Mouse (Mus musculus) ES-E14 (cell line): ENCODE data around the gene Zfp940. TPM values are rescaled to one million over a fixed set of nuclear protein-coding genes. Genes with fewer than 3 reads are reported as not detected.

Experiments used
- DNase-seq: peaks from one replicate; pipeline ENCODE4 v3.0.0-alpha.2; 2013; ENCODE audit warnings: low read depth, low spot score
- H3K27ac ChIP-seq: 2 replicates; pipeline ENCODE4 v1.5.1; 2012; ENCODE audit warnings: low read depth, mild to moderate bottlenecking, low read length, moderate library complexity, mixed read lengths; ENCODE audit not compliant: poor library complexity, insufficient read depth, severe bottlenecking
- H3K36me3 ChIP-seq: 2 replicates; pipeline ENCODE4 v1.6.1; 2012; ENCODE audit warnings: mild to moderate bottlenecking, low read length, moderate library complexity, mixed read lengths; ENCODE audit not compliant: control insufficient read depth, poor library complexity, insufficient read depth, severe bottlenecking
- H3K4me1 ChIP-seq, 2 experiments: fragments of 150-350 bp in 1 of 2; sonication (generic) in 1 of 2; 2 replicates each; pipeline ENCODE4 v1.6.1; 2012; ENCODE audit warnings: low read length in 2 of 2, mild to moderate bottlenecking in 1 of 2, mixed read lengths in 1 of 2; ENCODE audit not compliant: control insufficient read depth in 2 of 2, insufficient read depth in 2 of 2, poor library complexity in 1 of 2
- H3K4me3 ChIP-seq, 2 experiments: fragments of 150-350 bp in 1 of 2; sonication (generic) in 1 of 2; 2 replicates each; pipeline ENCODE4 v1.5.1; 2012; ENCODE audit warnings: low read length in 2 of 2, low read depth in 1 of 2, mild to moderate bottlenecking in 1 of 2, mixed read lengths in 1 of 2; ENCODE audit not compliant: insufficient read depth in 1 of 2, poor library complexity in 1 of 2, severe bottlenecking in 1 of 2
- H3K9ac ChIP-seq: 2 replicates; pipeline ENCODE4 v1.6.1; 2012; ENCODE audit warnings: low read depth, mild to moderate bottlenecking, low read length, mixed read lengths; ENCODE audit not compliant: poor library complexity, insufficient read depth, severe bottlenecking
- H3K9me3 ChIP-seq: fragments of 150-350 bp; sonication (generic); 2 replicates; pipeline ENCODE4 v1.6.1; 2012; ENCODE audit warnings: low read depth, mild to moderate bottlenecking, low read length; ENCODE audit not compliant: control insufficient read depth, insufficient read depth
- CHD2 ChIP-seq: IDR thresholded peaks from 2 replicates; pipeline ENCODE4 v1.6.1; 2014; ENCODE audit warnings: mild to moderate bottlenecking, low read depth, low read length, inconsistent platforms
- HCFC1 ChIP-seq: IDR thresholded peaks from 2 replicates; pipeline ENCODE4 v1.6.1; 2012; ENCODE audit warnings: low read length, inconsistent platforms, borderline replicate concordance; ENCODE audit not compliant: insufficient read depth
- MAFK ChIP-seq: IDR thresholded peaks from 2 replicates; pipeline ENCODE4 v1.6.1; 2014; ENCODE audit warnings: mild to moderate bottlenecking, low read depth, low read length, inconsistent platforms; ENCODE audit not compliant: insufficient read depth
- ZC3H11A ChIP-seq: IDR thresholded peaks from 2 replicates; pipeline ENCODE4 v1.6.1; 2012; ENCODE audit warnings: low read depth, mild to moderate bottlenecking, inconsistent platforms, low read length, borderline replicate concordance
- ZNF384 ChIP-seq: IDR thresholded peaks from 2 replicates; pipeline ENCODE4 v1.6.1; 2012; ENCODE audit warnings: low read depth, low read length, inconsistent platforms
- in situ Hi-C, 2 experiments: fragments of 600-800 bp; cut with MboI; formaldehyde crosslinking; loops; one replicate each; pipeline ENCODE4 v1.15.1; 2025; ENCODE audit warnings: low sequenced_read_pairs in 2 of 2, inconsistent platforms in 1 of 2; ENCODE audit not compliant: unreplicated experiment in 2 of 2
- total RNA-seq: library from RNA; depleted of rRNA; stranded (reverse); fragments of 300-350 nt; gene quantifications from 2 replicates; pipeline ENCODE4 v1.2.3, GENCODE M21; 2012

The Zfp940 gene
- total RNA-seq, 1 experiment = 6.9 TPM

DNA sequence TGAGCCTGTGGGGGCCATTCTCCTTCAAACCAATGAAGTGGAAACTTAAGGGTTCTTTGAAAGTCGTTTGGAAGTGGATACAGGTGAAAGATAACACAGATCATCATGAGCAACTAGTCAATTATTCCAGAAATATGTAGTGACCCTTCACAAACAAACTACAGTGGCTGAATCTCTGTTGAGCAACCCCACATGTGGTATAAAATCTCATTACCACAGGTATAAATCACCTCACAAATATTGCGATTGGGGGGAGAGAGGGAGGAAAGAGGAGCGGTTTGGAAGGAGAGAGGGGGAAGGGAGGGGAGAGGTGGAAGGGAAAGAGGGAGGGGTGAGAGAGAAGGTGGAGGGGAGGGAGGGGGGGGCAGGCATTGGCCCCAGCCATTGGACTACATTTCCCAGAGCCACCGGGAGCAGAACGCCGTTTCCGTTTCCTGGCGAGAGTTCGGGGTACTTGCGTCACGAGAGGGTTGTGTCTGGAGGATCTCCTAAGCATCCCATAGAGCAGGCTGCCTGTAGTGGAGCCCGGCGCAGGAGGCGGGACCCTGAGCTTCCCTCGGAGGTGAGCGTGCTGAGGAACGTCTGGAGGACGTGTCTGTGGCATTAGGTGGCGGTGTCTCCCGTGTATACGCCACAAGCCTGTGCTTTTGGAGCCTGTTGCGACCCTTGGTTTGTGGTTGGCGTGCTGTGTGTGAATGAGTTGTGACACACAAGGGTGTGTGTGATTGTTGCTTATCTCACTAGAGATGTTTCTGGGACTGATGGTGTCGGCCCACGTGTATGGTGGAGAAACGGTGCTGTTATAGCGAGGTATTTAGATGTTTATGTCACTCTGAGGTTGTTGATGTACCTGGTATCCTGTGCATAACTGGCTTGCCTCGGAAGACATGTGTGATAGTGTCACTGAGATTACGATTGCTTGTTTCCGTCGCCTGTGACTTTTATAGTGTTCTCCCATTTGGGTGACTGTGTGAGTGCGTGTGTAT is 6.4 kb upstream of the Zfp940 start, which contains the start of gene Zfp420:
TSS of gene Zfp420 (plus strand) at position 448 of the 986 bp plus-strand sequence.
- Histone ChIP-seq H3K9me3 (no peaks in the 10 kb centered on the region), H3K4me1 (peaks cover 0 to 4% of the 10 kb centered on the region in 2 experiments; a peak in 1 of 4 replicates), H3K36me3 (peaks cover 4% of the 10 kb centered on the region; the same call in 1 of the 2 replicates), H3K4me3 (peak within 1 kb of the TSS; percentile 68 to 88), H3K9ac (peak within 1 kb of the TSS; percentile 73), H3K27ac (no peak within 1 kb of the TSS)
- in situ Hi-C loops = no loop called here
- TF ChIP-seq HCFC1 (peak; percentile 94), ZNF384 (no peak), CHD2 (peak; percentile 74)
- peak; percentile 87 for DNase-seq

DNA sequence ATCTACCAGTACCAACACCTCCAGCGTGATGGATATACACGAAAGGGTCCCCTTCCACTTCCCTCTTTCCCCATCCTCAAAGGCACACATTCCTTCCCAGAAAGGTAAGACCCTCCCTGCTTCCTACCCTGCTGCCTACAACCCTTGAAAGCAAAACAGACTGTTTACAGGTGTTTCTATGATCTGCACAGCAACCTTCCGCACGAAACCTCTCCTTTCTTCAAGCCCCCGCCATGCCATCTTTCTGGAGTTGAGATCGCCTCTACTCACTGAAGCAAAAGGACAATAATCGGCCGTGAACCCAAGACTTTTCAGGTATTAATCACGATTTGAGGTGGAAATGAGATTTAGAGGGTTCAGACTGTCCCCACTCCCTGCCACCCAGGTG is 644 bp downstream of the Zfp940 start:
- DNase-seq = no peak
- in situ Hi-C loops = no loop called here
- Histone ChIP-seq H3K36me3 (peaks cover 2% of the 10 kb centered on the region; the same call in 1 of the 2 replicates), H3K4me3 (peak overlapping the region; percentile 75 to 95), H3K9me3 (no peaks in the 10 kb centered on the region), H3K9ac (peak overlapping the region; percentile 74), H3K27ac (no peak overlapping the region), H3K4me1 (no peaks in the 10 kb centered on the region; a peak in 1 of 4 replicates)
- TF ChIP-seq MAFK = no peak
- no peak for TF ChIP-seq ZC3H11A
- no peak for TF ChIP-seq HCFC1
- no peak for TF ChIP-seq ZNF384

DNA sequence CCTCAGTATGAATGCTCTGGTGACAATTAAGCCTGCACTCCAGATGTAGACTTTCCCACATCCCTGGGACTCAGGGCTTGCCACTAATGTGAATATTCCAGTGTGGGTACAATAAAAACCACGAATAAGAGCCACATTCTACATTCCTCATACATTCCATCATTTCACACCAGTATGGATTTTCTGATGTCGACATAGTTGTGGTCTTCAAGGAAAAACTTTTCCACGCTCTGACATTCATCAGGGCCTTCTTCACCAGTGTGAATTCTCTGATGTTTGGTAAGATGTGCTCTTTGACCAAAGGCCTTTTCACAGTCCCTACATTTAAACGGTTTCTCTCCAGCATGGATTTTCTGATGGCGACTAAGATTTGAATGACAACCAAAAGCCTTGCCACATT is 8.9 kb downstream of the Zfp940 start:
- in situ Hi-C loops = no loop called here
- TF ChIP-seq HCFC1 (no peak), ZC3H11A (no peak), MAFK (no peak), CHD2 (no peak), ZNF384 (no peak)
- Histone ChIP-seq H3K27ac (no peak overlapping the region), H3K4me1 (peaks cover 0 to 3% of the 10 kb centered on the region in 2 experiments; a peak in 1 of 4 replicates), H3K4me3 (no peak overlapping the region), H3K9me3 (no peaks in the 10 kb centered on the region), H3K9ac (no peak overlapping the region), H3K36me3 (peaks cover 4% of the 10 kb centered on the region)
- DNase-seq = no peak

DNA sequence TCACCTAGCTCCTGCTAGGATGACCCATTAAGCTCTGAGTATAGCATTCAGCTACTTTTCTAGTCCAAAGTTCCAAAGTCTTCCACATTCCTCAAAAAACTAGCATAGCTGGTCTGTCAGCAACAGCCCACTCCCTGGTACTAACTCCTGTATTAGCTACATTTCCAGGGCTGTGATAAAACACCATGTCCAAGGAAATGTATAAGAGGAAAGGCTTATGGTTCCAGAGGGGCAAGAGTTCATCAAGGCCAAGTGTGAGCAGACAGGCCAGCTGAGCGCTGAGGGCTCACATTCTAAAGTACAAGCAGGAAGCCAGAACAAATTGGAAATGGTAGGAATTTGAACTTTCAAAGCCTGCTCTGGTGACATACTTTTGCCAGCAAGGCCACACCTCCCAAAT is 11.4 kb downstream of the Zfp940 start:
- Histone ChIP-seq H3K4me3 (no peak overlapping the region), H3K27ac (no peak overlapping the region), H3K9me3 (no peaks in the 10 kb centered on the region), H3K36me3 (peaks cover 4% of the 10 kb centered on the region), H3K4me1 (peaks cover 0 to 3% of the 10 kb centered on the region in 2 experiments; a peak in 1 of 4 replicates), H3K9ac (no peak overlapping the region)
- no peak for DNase-seq
- TF ChIP-seq MAFK (no peak), HCFC1 (no peak), ZNF384 (no peak), ZC3H11A (no peak), CHD2 (no peak)
- in situ Hi-C loops = no loop called here
